Mouse (Mus musculus) forebrain, embryonic 11.5 days (tissue): ENCODE results near the gene Ndufa13. TPM values are rescaled to one million over a fixed set of nuclear protein-coding genes. Genes with fewer than 3 reads are reported as not detected.

Source experiments
- ATAC-seq: fragments of 200-750 bp; cut with Nextera tagmentation; replicated peaks from 2 replicates; pipeline ENCODE4 v1.8.0; 2017; ENCODE audit warnings: moderate TSS enrichment; ENCODE audit not compliant: low FRiP score
- DNase-seq: peaks from one replicate; pipeline ENCODE4 v3.0.0-alpha.2; 2017; ENCODE audit warnings: low spot score
- H3K27ac ChIP-seq: fragments of 300-500 bp; sonication (generic); 2 replicates; pipeline ENCODE4 v1.5.1; 2014; ENCODE audit warnings: low read depth, low read length
- H3K27me3 ChIP-seq: fragments of 300-500 bp; sonication (generic); 2 replicates; pipeline ENCODE4 v1.6.1; 2014; ENCODE audit warnings: mild to moderate bottlenecking, low read length, mixed read lengths; ENCODE audit not compliant: control insufficient read depth, insufficient read depth
- H3K36me3 ChIP-seq: fragments of 300-500 bp; sonication (generic); 2 replicates; pipeline ENCODE4 v1.6.1; 2014; ENCODE audit warnings: mild to moderate bottlenecking, low read length, moderate library complexity, mixed read lengths; ENCODE audit not compliant: control insufficient read depth, insufficient read depth
- H3K4me1 ChIP-seq: fragments of 300-500 bp; sonication (generic); replicated peaks from 2 replicates; pipeline ENCODE4 v1.6.1; 2014; ENCODE audit warnings: low read length, mixed read lengths; ENCODE audit not compliant: control insufficient read depth, insufficient read depth
- H3K4me2 ChIP-seq: fragments of 300-500 bp; sonication (generic); 2 replicates; pipeline ENCODE4 v1.6.1; 2014; ENCODE audit warnings: low read depth, mild to moderate bottlenecking, low read length, moderate library complexity, mixed read lengths; ENCODE audit not compliant: severe bottlenecking
- H3K4me3 ChIP-seq: fragments of 300-500 bp; sonication (generic); 2 replicates; pipeline ENCODE4 v1.5.1; 2014; ENCODE audit warnings: low read depth, low read length
- H3K9ac ChIP-seq: fragments of 300-500 bp; sonication (generic); 2 replicates; pipeline ENCODE4 v1.6.1; 2014; ENCODE audit warnings: low read length
- H3K9me3 ChIP-seq: fragments of 300-500 bp; sonication (generic); 2 replicates; pipeline ENCODE4 v1.6.1; 2016; ENCODE audit warnings: low read length, mixed read lengths; ENCODE audit not compliant: control insufficient read depth
- WGBS: fragments of 180-500 bp; shearing (Covaris S2); extraction: QIAGEN DNeasy Blood & Tissue Kit; methylation state at CpG from one replicate; pipeline ENCODE4 v1.1.7; 2014; 5-methylcytosine and 5-hydroxymethylcytosine counted together
- polyA plus RNA-seq: library from polyadenylated mRNA; unstranded; fragments of >200 nt; fragmentation: Nextera tagmentation; extraction: Ambion mirVana; gene quantifications from 2 replicates; pipeline ENCODE4 v1.2.1, GENCODE M21; 2014

Gene Ndufa13
- polyA plus RNA-seq, 1 experiment from 2014 or later = 153 TPM

DNA sequence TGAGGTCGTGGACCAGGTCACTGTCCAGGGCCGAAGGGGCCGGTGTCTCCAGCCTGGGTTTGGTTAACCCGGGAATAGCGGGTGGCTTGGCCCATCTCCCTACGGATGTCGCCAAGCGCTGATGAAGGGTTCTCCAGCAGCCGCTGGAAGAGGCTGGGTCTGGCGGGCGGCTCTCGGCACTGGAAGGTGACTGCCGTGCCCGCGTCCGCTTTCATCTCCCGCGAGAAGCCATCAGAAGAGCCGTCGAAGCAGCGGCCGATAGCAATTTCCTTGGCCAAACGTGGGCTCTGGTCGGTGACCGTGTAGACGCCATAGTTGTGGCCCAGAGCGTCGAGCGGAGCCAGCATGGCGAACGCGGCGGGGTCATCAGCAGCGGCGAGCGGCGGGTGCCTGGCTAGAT lies 21.5 kb downstream of the Ndufa13 start:
- H3K4me1 ChIP-seq = peaks cover 14% of the 10 kb centered on the region; the same call in 1 of the 2 replicates
- H3K27me3 ChIP-seq = peaks cover 67% of the 10 kb centered on the region
- no peak for ATAC-seq
- no peak overlapping the region for H3K9ac ChIP-seq
- 15% methylated on average over 35 of the region's 37 CpGs for WGBS
- H3K4me3 ChIP-seq = 0 out of 2 replicates have a peak overlapping the region, but pooled peaks have one; percentile 32
- H3K9me3 ChIP-seq = no peaks in the 10 kb centered on the region
- H3K27ac ChIP-seq = no peak overlapping the region
- H3K4me2 ChIP-seq = 0 out of 2 replicates have a peak overlapping the region, but pooled peaks have one; percentile 11
- H3K36me3 ChIP-seq = no peaks in the 10 kb centered on the region
- DNase-seq = peak; percentile 56

GRCm38 (mm10) chr8:69879678-69880077 lies 22.7 kb downstream of the Ndufa13 start:
- H3K27me3 ChIP-seq = peaks cover 56% of the 10 kb centered on the region
- peaks cover 12% of the 10 kb centered on the region; the same call in 1 of the 2 replicates for H3K4me1 ChIP-seq
- H3K27ac ChIP-seq = no peak overlapping the region
- H3K9ac ChIP-seq = no peak overlapping the region
- WGBS = 68% methylated on average over 8 of the region's 8 CpGs
- H3K4me2 ChIP-seq = no peak overlapping the region
- no peaks in the 10 kb centered on the region for H3K9me3 ChIP-seq
- H3K4me3 ChIP-seq = no peak overlapping the region
- DNase-seq (no peak), ATAC-seq (no peak)
- H3K36me3 ChIP-seq = no peaks in the 10 kb centered on the region

- DNase-seq = no peak
- Histone ChIP-seq H3K27me3 (peaks cover 39% of the 10 kb centered on the region), H3K9me3 (no peaks in the 10 kb centered on the region), H3K4me2 (no peak overlapping the region), H3K4me1 (peaks cover 12% of the 10 kb centered on the region; the same call in 1 of the 2 replicates), H3K9ac (no peak overlapping the region), H3K4me3 (no peak overlapping the region), H3K36me3 (no peaks in the 10 kb centered on the region), H3K27ac (no peak overlapping the region)
- 66% methylated on average over 3 of the region's 3 CpGs for WGBS
- no peak for ATAC-seq
These were observed 24.4 kb downstream of the Ndufa13 start for GRCm38 (mm10) chr8:69877992-69878391.

- no peaks in the 10 kb centered on the region for H3K9me3 ChIP-seq
- H3K4me2 ChIP-seq = no peak overlapping the region
- ATAC-seq = no peak
- no peak for DNase-seq
- H3K36me3 ChIP-seq = no peaks in the 10 kb centered on the region
- no peak overlapping the region for H3K27ac ChIP-seq
- no peak overlapping the region for H3K9ac ChIP-seq
- peaks cover 10% of the 10 kb centered on the region; the same call in 1 of the 2 replicates for H3K4me1 ChIP-seq
- H3K27me3 ChIP-seq = peaks cover 33% of the 10 kb centered on the region
- WGBS = 85% methylated on average over 4 of the region's 4 CpGs
- H3K4me3 ChIP-seq = no peak overlapping the region
These were observed 25.0 kb downstream of the Ndufa13 start for GRCm38 (mm10) chr8:69877396-69877795.

- Histone ChIP-seq H3K4me3 (no peak overlapping the region), H3K9me3 (no peaks in the 10 kb centered on the region), H3K27ac (no peak overlapping the region), H3K27me3 (peaks cover 28% of the 10 kb centered on the region), H3K36me3 (no peaks in the 10 kb centered on the region), H3K4me1 (peaks cover 7% of the 10 kb centered on the region; the same call in 1 of the 2 replicates), H3K9ac (no peak overlapping the region), H3K4me2 (no peak overlapping the region)
- ATAC-seq = no peak
- DNase-seq = no peak
- WGBS = 74% methylated on average over 10 of the region's 10 CpGs
These were observed 25.4 kb downstream of the Ndufa13 start for GRCm38 (mm10) chr8:69876967-69877366.

DNA sequence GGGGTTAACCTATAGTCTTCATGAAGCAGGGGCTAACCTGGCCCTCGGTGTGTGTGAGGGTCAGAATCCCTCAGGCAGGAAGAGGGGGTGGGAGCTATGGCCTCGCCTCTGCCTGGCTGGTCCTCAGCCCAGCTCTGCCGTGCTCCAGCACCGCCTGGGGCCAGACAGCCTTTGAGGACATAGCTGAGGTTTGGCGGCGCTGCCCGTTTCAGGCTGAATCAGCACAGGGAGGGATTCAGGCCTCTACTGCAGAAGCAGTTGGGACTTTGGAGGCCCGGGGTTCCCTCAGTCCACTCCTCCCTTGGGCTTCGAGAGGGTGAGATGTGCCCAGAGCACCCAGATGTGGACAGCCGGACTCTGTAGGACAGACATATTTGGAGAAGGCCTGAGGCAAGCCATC lies 26.3 kb downstream of the Ndufa13 start:
- Histone ChIP-seq H3K27me3 (peaks cover 20% of the 10 kb centered on the region), H3K9ac (no peak overlapping the region), H3K36me3 (no peaks in the 10 kb centered on the region), H3K4me3 (no peak overlapping the region), H3K9me3 (no peaks in the 10 kb centered on the region), H3K4me1 (0 out of 2 replicates have a peak, but pooled peaks cover under 1% of the 10 kb centered on the region), H3K27ac (no peak overlapping the region), H3K4me2 (no peak overlapping the region)
- 43% methylated on average over 10 of the region's 10 CpGs for WGBS
- DNase-seq (no peak), ATAC-seq (no peak)

GRCm38 (mm10) chr8:69874654-69875053 lies 27.7 kb downstream of the Ndufa13 start:
- H3K4me2 ChIP-seq = no peak overlapping the region
- no peaks in the 10 kb centered on the region for H3K4me1 ChIP-seq
- H3K9me3 ChIP-seq = no peaks in the 10 kb centered on the region
- no peak overlapping the region for H3K27ac ChIP-seq
- no peak overlapping the region for H3K9ac ChIP-seq
- DNase-seq (no peak), ATAC-seq (no peak)
- H3K27me3 ChIP-seq = peaks cover 5% of the 10 kb centered on the region
- H3K4me3 ChIP-seq = no peak overlapping the region
- 92% methylated on average over 13 of the region's 13 CpGs for WGBS
- no peaks in the 10 kb centered on the region for H3K36me3 ChIP-seq

DNA sequence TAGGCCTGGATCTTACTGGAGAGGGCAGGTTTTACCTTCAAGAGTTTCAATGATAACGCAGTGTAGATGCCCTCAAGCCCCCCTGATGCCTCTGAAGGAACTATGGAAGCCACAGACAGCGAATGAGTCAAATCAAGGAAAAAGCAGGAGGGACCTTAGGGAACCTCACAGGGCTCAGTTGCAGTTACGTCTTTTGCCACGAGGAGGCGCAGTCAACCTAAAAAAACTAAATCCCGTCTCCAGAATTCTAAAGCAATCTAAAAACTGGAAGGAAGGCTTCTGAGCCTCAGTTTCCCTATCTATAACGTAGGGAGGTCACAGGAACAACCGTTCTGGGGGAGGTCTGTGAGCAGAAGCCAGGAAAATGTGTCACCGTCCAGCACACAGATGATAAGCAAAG lies 28.2 kb downstream of the Ndufa13 start:
- WGBS = 12% methylated on average over 9 of the region's 9 CpGs
- H3K27ac ChIP-seq = no peak overlapping the region
- H3K9ac ChIP-seq = no peak overlapping the region
- peaks cover under 1% of the 10 kb centered on the region for H3K27me3 ChIP-seq
- DNase-seq = peak; percentile 77
- no peak overlapping the region for H3K4me3 ChIP-seq
- ATAC-seq = no peak
- H3K9me3 ChIP-seq = no peaks in the 10 kb centered on the region
- H3K4me2 ChIP-seq = no peak overlapping the region
- no peaks in the 10 kb centered on the region for H3K4me1 ChIP-seq
- no peaks in the 10 kb centered on the region for H3K36me3 ChIP-seq

GRCm38 (mm10) chr8:69870907-69871306 lies 31.5 kb downstream of the Ndufa13 start:
- 92% methylated on average over 6 of the region's 6 CpGs for WGBS
- no peak for ATAC-seq
- Histone ChIP-seq H3K27me3 (no peaks in the 10 kb centered on the region), H3K27ac (no peak overlapping the region), H3K9me3 (no peaks in the 10 kb centered on the region), H3K4me1 (no peaks in the 10 kb centered on the region), H3K36me3 (no peaks in the 10 kb centered on the region), H3K4me2 (no peak overlapping the region), H3K4me3 (no peak overlapping the region), H3K9ac (no peak overlapping the region)
- DNase-seq = no peak
